Mouse (Mus musculus) heart, postnatal 0 days (tissue): ENCODE data around the gene Zfp619.

Source experiments
- CTCF ChIP-seq: IDR thresholded peaks from 2 replicates; pipeline ENCODE4 v1.5.1; 2016; ENCODE audit warnings: antibody characterized with exemption, control low read depth, low read depth
- EP300 ChIP-seq: IDR thresholded peaks from 2 replicates; pipeline ENCODE4 v1.6.1; 2016; ENCODE audit warnings: antibody characterized with exemption, low read depth

DNA sequence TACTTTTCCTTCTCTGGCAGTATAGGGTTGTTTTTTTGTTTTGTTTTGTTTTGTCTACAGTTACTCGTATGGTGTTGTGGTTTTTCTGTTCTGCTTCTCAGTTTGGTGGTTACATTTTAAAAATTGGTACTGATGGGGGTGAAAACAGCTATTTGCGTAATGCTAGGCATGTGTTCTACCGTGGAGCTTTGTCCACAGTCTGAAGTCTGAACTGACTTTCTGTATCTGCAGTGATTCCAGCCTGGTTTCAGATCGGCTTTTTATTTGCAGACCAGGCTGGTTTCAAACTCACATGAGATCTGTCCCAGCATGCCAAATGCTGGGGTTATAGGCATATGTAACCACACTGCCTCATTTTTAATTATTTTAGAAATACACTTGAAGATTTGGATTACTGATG is 36.3 kb downstream of the Zfp619 start:
- TF ChIP-seq CTCF (no peak), EP300 (no peak)
